Mouse (Mus musculus): ENCODE results near the gene Khdrbs2. TPM values are rescaled to one million over a fixed set of nuclear protein-coding genes. Genes with fewer than 3 reads are reported as not detected.

The Khdrbs2 gene
- polyA plus RNA-seq, 1 experiment from 2014 or later, result 33.1 TPM

- Histone ChIP-seq H3K9me3 (replicated peaks) (no peaks in the 10 kb centered on the region), H3K36me3 (ENCODE audit: poor library complexity, severe bottlenecking) (no peaks in the 10 kb centered on the region), H3K9ac (no peak overlapping the region), H3K4me1 (no peaks in the 10 kb centered on the region), H3K27ac (no peak overlapping the region), H3K27me3 (no peaks in the 10 kb centered on the region), H3K4me3 (no peak overlapping the region), H3K4me2 (no peak overlapping the region)
- no peak for ATAC-seq
- WGBS, result 81% methylated on average over 2 of the region's 2 CpGs
Measured at GRCm38 (mm10) chr1:32347538-32347937, 175.0 kb downstream of the Khdrbs2 start.

- no peaks in the 10 kb centered on the region for H3K4me1 ChIP-seq
- no peaks in the 10 kb centered on the region for H3K36me3 ChIP-seq (ENCODE audit: poor library complexity, severe bottlenecking)
- ATAC-seq, result no peak
- H3K9me3 ChIP-seq (replicated peaks), result no peaks in the 10 kb centered on the region
- no peak overlapping the region for H3K27ac ChIP-seq
- WGBS, result 83% methylated on average over 1 of the region's 1 CpGs
- no peak overlapping the region for H3K4me2 ChIP-seq
- H3K4me3 ChIP-seq, result no peak overlapping the region
- no peak overlapping the region for H3K9ac ChIP-seq
- no peaks in the 10 kb centered on the region for H3K27me3 ChIP-seq
Measured at GRCm38 (mm10) chr1:32352076-32352475, 179.6 kb downstream of the Khdrbs2 start.

GRCm38 (mm10) chr1:32363539-32363938 is 191.0 kb downstream of the Khdrbs2 start:
- Histone ChIP-seq H3K9me3 (replicated peaks) (no peaks in the 10 kb centered on the region), H3K36me3 (ENCODE audit: poor library complexity, severe bottlenecking) (no peaks in the 10 kb centered on the region), H3K27me3 (no peaks in the 10 kb centered on the region), H3K4me1 (no peaks in the 10 kb centered on the region), H3K4me3 (no peak overlapping the region), H3K9ac (no peak overlapping the region), H3K27ac (no peak overlapping the region), H3K4me2 (no peak overlapping the region)
- peak; percentile 87 for ATAC-seq
- WGBS, result 53% methylated on average over 2 of the region's 2 CpGs

GRCm38 (mm10) chr1:32397553-32397952 is 225.0 kb downstream of the Khdrbs2 start:
- 71% methylated on average over 6 of the region's 6 CpGs for WGBS
- H3K4me2 ChIP-seq, result no peak overlapping the region
- ATAC-seq, result peak; percentile 74

GRCm38 (mm10) chr1:32407651-32408050 is 235.1 kb downstream of the Khdrbs2 start:
- ATAC-seq, result no peak
- Histone ChIP-seq H3K4me3 (no peak overlapping the region), H3K4me2 (no peak overlapping the region), H3K27ac (no peak overlapping the region), H3K36me3 (ENCODE audit: poor library complexity, severe bottlenecking) (no peaks in the 10 kb centered on the region), H3K27me3 (no peaks in the 10 kb centered on the region), H3K9me3 (replicated peaks) (no peaks in the 10 kb centered on the region), H3K4me1 (no peaks in the 10 kb centered on the region), H3K9ac (no peak overlapping the region)
- WGBS, result 89% methylated on average over 2 of the region's 2 CpGs

More at GRCm38 (mm10) chr1:32397553-32397952, 225.0 kb downstream of the Khdrbs2 start:
- H3K4me1 ChIP-seq, result no peaks in the 10 kb centered on the region
- H3K36me3 ChIP-seq (ENCODE audit: poor library complexity, severe bottlenecking), result no peaks in the 10 kb centered on the region
- no peak overlapping the region for H3K9ac ChIP-seq
- no peak overlapping the region for H3K27ac ChIP-seq
- H3K27me3 ChIP-seq, result no peaks in the 10 kb centered on the region
- H3K4me3 ChIP-seq, result no peak overlapping the region
- no peaks in the 10 kb centered on the region for H3K9me3 ChIP-seq (replicated peaks)

- Histone ChIP-seq H3K4me1 (no peaks in the 10 kb centered on the region), H3K9ac (no peak overlapping the region), H3K27me3 (no peaks in the 10 kb centered on the region), H3K9me3 (replicated peaks) (no peaks in the 10 kb centered on the region), H3K36me3 (ENCODE audit: poor library complexity, severe bottlenecking) (no peaks in the 10 kb centered on the region), H3K27ac (no peak overlapping the region), H3K4me2 (no peak overlapping the region), H3K4me3 (no peak overlapping the region)
- ATAC-seq, result no peak
- WGBS, result 48% methylated on average over 1 of the region's 1 CpGs
Measured at GRCm38 (mm10) chr1:32428410-32428809, 255.9 kb downstream of the Khdrbs2 start.

GRCm38 (mm10) chr1:32429493-32429892 is 257.0 kb downstream of the Khdrbs2 start:
- no peak for ATAC-seq
- Histone ChIP-seq H3K9me3 (replicated peaks) (no peaks in the 10 kb centered on the region), H3K4me1 (no peaks in the 10 kb centered on the region), H3K36me3 (ENCODE audit: poor library complexity, severe bottlenecking) (no peaks in the 10 kb centered on the region), H3K27me3 (no peaks in the 10 kb centered on the region), H3K4me3 (no peak overlapping the region), H3K27ac (no peak overlapping the region), H3K9ac (no peak overlapping the region), H3K4me2 (no peak overlapping the region)
- 77% methylated on average over 1 of the region's 1 CpGs for WGBS

GRCm38 (mm10) chr1:32430516-32430915 is 258.0 kb downstream of the Khdrbs2 start:
- no peak overlapping the region for H3K27ac ChIP-seq
- no peak overlapping the region for H3K4me2 ChIP-seq
- no peaks in the 10 kb centered on the region for H3K9me3 ChIP-seq (replicated peaks)
- ATAC-seq, result no peak
- H3K27me3 ChIP-seq, result no peaks in the 10 kb centered on the region
- H3K36me3 ChIP-seq (ENCODE audit: poor library complexity, severe bottlenecking), result no peaks in the 10 kb centered on the region
- H3K9ac ChIP-seq, result no peak overlapping the region
- no peak overlapping the region for H3K4me3 ChIP-seq
- 94% methylated on average over 3 of the region's 3 CpGs for WGBS
- H3K4me1 ChIP-seq, result no peaks in the 10 kb centered on the region

GRCm38 (mm10) chr1:32433118-32433517 is 260.6 kb downstream of the Khdrbs2 start:
- no peak overlapping the region for H3K27ac ChIP-seq
- ATAC-seq, result no peak
- 89% methylated on average over 2 of the region's 2 CpGs for WGBS
- H3K9ac ChIP-seq, result no peak overlapping the region
- no peaks in the 10 kb centered on the region for H3K27me3 ChIP-seq
- no peaks in the 10 kb centered on the region for H3K36me3 ChIP-seq (ENCODE audit: poor library complexity, severe bottlenecking)
- no peaks in the 10 kb centered on the region for H3K4me1 ChIP-seq
- H3K9me3 ChIP-seq (replicated peaks), result no peaks in the 10 kb centered on the region
- no peak overlapping the region for H3K4me3 ChIP-seq
- H3K4me2 ChIP-seq, result no peak overlapping the region

GRCm38 (mm10) chr1:32443927-32444326 is 271.4 kb downstream of the Khdrbs2 start:
- no peaks in the 10 kb centered on the region for H3K36me3 ChIP-seq (ENCODE audit: poor library complexity, severe bottlenecking)
- H3K9me3 ChIP-seq (replicated peaks), result no peaks in the 10 kb centered on the region
- no peaks in the 10 kb centered on the region for H3K4me1 ChIP-seq
- H3K9ac ChIP-seq, result no peak overlapping the region
- no peak overlapping the region for H3K4me3 ChIP-seq
- no peak overlapping the region for H3K27ac ChIP-seq
- no peak for ATAC-seq
- no peak overlapping the region for H3K4me2 ChIP-seq
- 88% methylated on average over 5 of the region's 5 CpGs for WGBS
- no peaks in the 10 kb centered on the region for H3K27me3 ChIP-seq

GRCm38 (mm10) chr1:32463103-32463516 is 290.6 kb downstream of the Khdrbs2 start:
- Histone ChIP-seq H3K4me2 (no peak overlapping the region), H3K9me3 (replicated peaks) (no peaks in the 10 kb centered on the region), H3K36me3 (ENCODE audit: poor library complexity, severe bottlenecking) (no peaks in the 10 kb centered on the region), H3K4me1 (no peaks in the 10 kb centered on the region), H3K9ac (no peak overlapping the region), H3K27me3 (no peaks in the 10 kb centered on the region), H3K27ac (no peak overlapping the region), H3K4me3 (no peak overlapping the region)
- peak; percentile 90 for ATAC-seq
- WGBS, result 61% methylated on average over 6 of the region's 6 CpGs

GRCm38 (mm10) chr1:32471022-32471421 is 298.5 kb downstream of the Khdrbs2 start:
- no peak overlapping the region for H3K4me3 ChIP-seq
- no peaks in the 10 kb centered on the region for H3K4me1 ChIP-seq
- H3K4me2 ChIP-seq, result no peak overlapping the region
- no peak overlapping the region for H3K9ac ChIP-seq
- 67% methylated on average over 2 of the region's 2 CpGs for WGBS
- no peaks in the 10 kb centered on the region for H3K27me3 ChIP-seq
- no peak for ATAC-seq
- H3K9me3 ChIP-seq (replicated peaks), result no peaks in the 10 kb centered on the region
- no peak overlapping the region for H3K27ac ChIP-seq
- H3K36me3 ChIP-seq (ENCODE audit: poor library complexity, severe bottlenecking), result no peaks in the 10 kb centered on the region

- Histone ChIP-seq H3K9ac (no peak overlapping the region), H3K27me3 (no peaks in the 10 kb centered on the region), H3K4me1 (no peaks in the 10 kb centered on the region), H3K4me3 (no peak overlapping the region), H3K27ac (no peak overlapping the region), H3K9me3 (replicated peaks) (no peaks in the 10 kb centered on the region), H3K36me3 (ENCODE audit: poor library complexity, severe bottlenecking) (no peaks in the 10 kb centered on the region), H3K4me2 (no peak overlapping the region)
- ATAC-seq, result no peak
- 73% methylated on average over 11 of the region's 11 CpGs for WGBS
Measured at GRCm38 (mm10) chr1:32471502-32472214, 299.1 kb downstream of the Khdrbs2 start.

All from forebrain, embryonic 13.5 days (tissue).